Mouse (Mus musculus) small intestine, adult 2 months (tissue): Measurements from ENCODE around the gene Tmem184c. TPM values are rescaled to one million over a fixed set of nuclear protein-coding genes. Genes with fewer than 3 reads are reported as not detected.

Source experiments
- H3K27ac ChIP-seq: fragments of 200-500 bp; 2 replicates; pipeline ENCODE4 v1.5.1; 2012; ENCODE audit warnings: low read depth, low read length, control low read depth, inconsistent platforms; ENCODE audit not compliant: insufficient read depth
- H3K27me3 ChIP-seq: fragments of 200-500 bp; 2 replicates; pipeline ENCODE4 v1.6.1; 2012; ENCODE audit warnings: mild to moderate bottlenecking, moderate library complexity, low read length, inconsistent platforms; ENCODE audit not compliant: control insufficient read depth, insufficient read depth
- H3K36me3 ChIP-seq: fragments of 200-500 bp; 2 replicates; pipeline ENCODE4 v1.6.1; 2012; ENCODE audit warnings: mild to moderate bottlenecking, low read length, control low read depth, inconsistent platforms; ENCODE audit not compliant: control insufficient read depth, insufficient read depth
- H3K4me1 ChIP-seq: fragments of 200-500 bp; 2 replicates; pipeline ENCODE4 v1.6.1; 2012; ENCODE audit warnings: low read length, inconsistent platforms, mixed read lengths; ENCODE audit not compliant: control insufficient read depth, insufficient read depth, insufficient read length
- H3K4me3 ChIP-seq: fragments of 200-500 bp; 2 replicates; pipeline ENCODE4 v1.5.1; 2012; ENCODE audit warnings: low read depth, mild to moderate bottlenecking, control low read depth, inconsistent platforms, low read length, moderate library complexity
- CTCF ChIP-seq: fragments of 200-500 bp; IDR thresholded peaks from 2 replicates; pipeline ENCODE4 v1.5.1; 2012; ENCODE audit warnings: low read depth, mild to moderate bottlenecking, control low read depth, inconsistent platforms, low read length, moderate library complexity, mixed read lengths; ENCODE audit not compliant: insufficient replicate concordance, insufficient read length; ENCODE audit errors: extremely low read depth
- POLR2A ChIP-seq: fragments of 200-500 bp; IDR thresholded peaks from 2 replicates; pipeline ENCODE4 v1.6.1; 2012; ENCODE audit warnings: low read depth, mild to moderate bottlenecking, control low read depth, inconsistent platforms, low read length, moderate library complexity
- WGBS: fragments of 180-500 bp; shearing (Covaris S2); methylation state at CpG from one replicate; pipeline ENCODE4 v1.1.7; 2018; 5-methylcytosine and 5-hydroxymethylcytosine counted together
- polyA plus RNA-seq: library from polyadenylated mRNA; depleted of rRNA; stranded (reverse); fragments of >200 nt; gene quantifications from 2 replicates; pipeline ENCODE4 v1.2.3, GENCODE M21; 2012; rRNA removed

Gene Tmem184c
- polyA plus RNA-seq, result 1.1 and 1.6 TPM in 2 replicates

- no peaks in the 10 kb centered on the region; the same call in 1 of the 2 replicates for H3K27me3 ChIP-seq
- peak within 1 kb of the TSS; percentile 6; the same call in 1 of the 2 replicates for H3K27ac ChIP-seq
- WGBS, result 2% methylated on average over 36 of the region's 36 CpGs
- TF ChIP-seq POLR2A, result no peak; the same call in 1 of the 2 replicates
- TF ChIP-seq CTCF, result 0 out of 2 replicates have a peak, but pooled peaks have one; percentile 11
- H3K36me3 ChIP-seq, result no peaks in the 10 kb centered on the region
- peak within 1 kb of the TSS; percentile 79 for H3K4me3 ChIP-seq
- peaks cover 3% of the 10 kb centered on the region; the same call in 1 of the 2 replicates for H3K4me1 ChIP-seq
Measured at GRCm38 (mm10) chr8:77610374-77610969, at the start of gene Tmem184c. TSS of gene Tmem184c (minus strand) at chr8:77610698.

- Histone ChIP-seq H3K36me3 (no peaks in the 10 kb centered on the region), H3K27me3 (no peaks in the 10 kb centered on the region), H3K27ac (no peak overlapping the region), H3K4me1 (no peaks in the 10 kb centered on the region), H3K4me3 (no peak overlapping the region)
- TF ChIP-seq CTCF (no peak), POLR2A (no peak)
- 51% methylated on average over 4 of the region's 4 CpGs for WGBS
Measured at GRCm38 (mm10) chr8:77659534-77660080, 49.1 kb upstream of the Tmem184c start.

GRCm38 (mm10) chr8:77658356-77658755 is 47.9 kb upstream of the Tmem184c start:
- Histone ChIP-seq H3K27me3 (no peaks in the 10 kb centered on the region), H3K4me1 (no peaks in the 10 kb centered on the region), H3K27ac (no peak overlapping the region), H3K36me3 (no peaks in the 10 kb centered on the region), H3K4me3 (no peak overlapping the region)
- WGBS, result 74% methylated on average over 3 of the region's 3 CpGs
- TF ChIP-seq POLR2A, result no peak
- TF ChIP-seq CTCF, result no peak

GRCm38 (mm10) chr8:77650646-77651190 is 40.2 kb upstream of the Tmem184c start:
- Histone ChIP-seq H3K4me3 (no peak overlapping the region), H3K27me3 (no peaks in the 10 kb centered on the region), H3K4me1 (no peaks in the 10 kb centered on the region), H3K36me3 (no peaks in the 10 kb centered on the region), H3K27ac (no peak overlapping the region)
- 61% methylated on average over 1 of the region's 1 CpGs for WGBS
- TF ChIP-seq POLR2A (no peak), CTCF (no peak)

- Histone ChIP-seq H3K4me1 (no peaks in the 10 kb centered on the region), H3K36me3 (no peaks in the 10 kb centered on the region), H3K27me3 (no peaks in the 10 kb centered on the region), H3K4me3 (no peak overlapping the region), H3K27ac (no peak overlapping the region)
- TF ChIP-seq CTCF (no peak), POLR2A (no peak)
- 58% methylated on average over 5 of the region's 5 CpGs for WGBS
Measured at GRCm38 (mm10) chr8:77640093-77640839, 29.8 kb upstream of the Tmem184c start.

GRCm38 (mm10) chr8:77637593-77637992 is 27.1 kb upstream of the Tmem184c start:
- H3K4me1 ChIP-seq, result no peaks in the 10 kb centered on the region
- TF ChIP-seq CTCF, result no peak
- no peak for TF ChIP-seq POLR2A
- H3K27me3 ChIP-seq, result no peaks in the 10 kb centered on the region
- H3K27ac ChIP-seq, result no peak overlapping the region
- H3K36me3 ChIP-seq, result no peaks in the 10 kb centered on the region
- no peak overlapping the region for H3K4me3 ChIP-seq
- WGBS, result 81% methylated on average over 3 of the region's 3 CpGs

- Histone ChIP-seq H3K27me3 (no peaks in the 10 kb centered on the region), H3K4me3 (no peak overlapping the region), H3K27ac (no peak overlapping the region), H3K4me1 (no peaks in the 10 kb centered on the region), H3K36me3 (no peaks in the 10 kb centered on the region)
- 27% methylated on average over 5 of the region's 5 CpGs for WGBS
- no peak for TF ChIP-seq CTCF
- no peak for TF ChIP-seq POLR2A
Measured at GRCm38 (mm10) chr8:77634035-77634434, 23.5 kb upstream of the Tmem184c start.
